Mouse (Mus musculus) midbrain, embryonic 14.5 days (tissue): Measurements from ENCODE around the gene Neurod1. TPM values are rescaled to one million over a fixed set of nuclear protein-coding genes. Genes with fewer than 3 reads are reported as not detected.

ENCODE experiments used
- ATAC-seq: fragments of 200-750 bp; cut with Nextera tagmentation; 2 replicates; pipeline ENCODE4 v1.8.0; 2017; ENCODE audit warnings: moderate number of reproducible peaks, moderate library complexity; ENCODE audit not compliant: low FRiP score, low TSS enrichment
- DNase-seq: peaks from one replicate; pipeline ENCODE4 v3.0.0-alpha.2; 2015
- H3K27ac ChIP-seq: fragments of 300-500 bp; sonication (generic); replicated peaks from 2 replicates; pipeline ENCODE4 v1.5.1; 2014; ENCODE audit warnings: mild to moderate bottlenecking, low read depth, low read length, moderate library complexity
- H3K27me3 ChIP-seq: fragments of 300-500 bp; sonication (generic); 2 replicates; pipeline ENCODE4 v1.6.1; 2014; ENCODE audit warnings: low read length, control low read depth, mixed read lengths; ENCODE audit not compliant: control insufficient read depth, insufficient read depth
- H3K36me3 ChIP-seq: fragments of 300-500 bp; sonication (generic); 2 replicates; pipeline ENCODE4 v1.6.1; 2014; ENCODE audit warnings: low read length, control low read depth; ENCODE audit not compliant: control insufficient read depth, insufficient read depth
- H3K4me1 ChIP-seq: fragments of 300-500 bp; sonication (generic); 2 replicates; pipeline ENCODE4 v1.6.1; 2014; ENCODE audit warnings: mild to moderate bottlenecking, antibody characterized with exemption, low read length, control low read depth; ENCODE audit not compliant: control insufficient read depth, insufficient read depth
- H3K4me2 ChIP-seq: fragments of 300-500 bp; sonication (generic); 2 replicates; pipeline ENCODE4 v1.6.1; 2014; ENCODE audit warnings: mild to moderate bottlenecking, low read length, moderate library complexity
- H3K4me3 ChIP-seq: fragments of 300-500 bp; sonication (generic); replicated peaks from 2 replicates; pipeline ENCODE4 v1.5.1; 2014; ENCODE audit warnings: low read depth, low read length
- H3K9ac ChIP-seq: fragments of 300-500 bp; sonication (generic); replicated peaks from 2 replicates; pipeline ENCODE4 v1.6.1; 2014; ENCODE audit warnings: mild to moderate bottlenecking, low read length, moderate library complexity
- H3K9me3 ChIP-seq: fragments of 300-500 bp; sonication (generic); 2 replicates; pipeline ENCODE4 v1.6.1; 2016; ENCODE audit warnings: low read length, control low read depth, mixed read lengths; ENCODE audit not compliant: control insufficient read depth
- WGBS: fragments of 180-500 bp; shearing (Covaris S2); extraction: QIAGEN DNeasy Blood & Tissue Kit; methylation state at CpG from one replicate; pipeline ENCODE4 v1.1.7; 2014; 5-methylcytosine and 5-hydroxymethylcytosine counted together
- polyA plus RNA-seq: library from polyadenylated mRNA; unstranded; fragments of >200 nt; fragmentation: Nextera tagmentation; extraction: Ambion mirVana; gene quantifications from 2 replicates; pipeline ENCODE4 v1.2.1, GENCODE M21; 2014

Neurod1 gene
- polyA plus RNA-seq, 1 experiment from 2014 or later, result 37.0 TPM

- Histone ChIP-seq H3K27ac (peak overlapping the region; percentile 71), H3K27me3 (peaks cover 23% of the 10 kb centered on the region), H3K4me3 (0 out of 2 replicates have a peak overlapping the region, but pooled peaks have one; percentile 7), H3K4me1 (peaks cover 17% of the 10 kb centered on the region), H3K4me2 (peak overlapping the region; percentile 51), H3K36me3 (no peaks in the 10 kb centered on the region), H3K9me3 (no peaks in the 10 kb centered on the region), H3K9ac (peak overlapping the region; percentile 29)
- ATAC-seq, result no peak
- WGBS, result 2% methylated on average over 44 of the region's 44 CpGs
- peak; percentile 77 for DNase-seq
Measured at GRCm38 (mm10) chr2:79459061-79460045, 2.8 kb upstream of the Neurod1 start.

GRCm38 (mm10) chr2:79457932-79458331, 1.4 kb upstream of the Neurod1 start:
- 23% methylated on average over 3 of the region's 3 CpGs for WGBS
- Histone ChIP-seq H3K4me1 (peaks cover 17% of the 10 kb centered on the region), H3K27me3 (peaks cover 15% of the 10 kb centered on the region), H3K27ac (no peak overlapping the region), H3K9me3 (no peaks in the 10 kb centered on the region), H3K9ac (no peak overlapping the region), H3K36me3 (no peaks in the 10 kb centered on the region), H3K4me2 (no peak overlapping the region), H3K4me3 (no peak overlapping the region)
- peak; percentile 19 for DNase-seq
- no peak for ATAC-seq

- Histone ChIP-seq H3K27ac (peak overlapping the region; percentile 33; the same call in 1 of the 2 replicates), H3K9me3 (no peaks in the 10 kb centered on the region), H3K4me3 (0 out of 2 replicates have a peak overlapping the region, but pooled peaks have one; percentile 47), H3K9ac (no peak overlapping the region), H3K4me2 (no peak overlapping the region), H3K27me3 (peaks cover 15% of the 10 kb centered on the region), H3K36me3 (no peaks in the 10 kb centered on the region), H3K4me1 (peaks cover 17% of the 10 kb centered on the region)
- WGBS, result 56% methylated on average over 3 of the region's 3 CpGs
- DNase-seq (no peak), ATAC-seq (no peak)
Measured at GRCm38 (mm10) chr2:79457434-79457833, 883 bp upstream of the Neurod1 start.

- no peaks in the 10 kb centered on the region for H3K9me3 ChIP-seq
- ATAC-seq (no peak), DNase-seq (peak; percentile 49)
- peak overlapping the region; percentile 47 for H3K4me3 ChIP-seq
- peaks cover 11% of the 10 kb centered on the region for H3K27me3 ChIP-seq
- no peaks in the 10 kb centered on the region for H3K36me3 ChIP-seq
- 1% methylated on average over 10 of the region's 10 CpGs for WGBS
- H3K27ac ChIP-seq, result peak overlapping the region; percentile 47
- H3K4me1 ChIP-seq, result peaks cover 17% of the 10 kb centered on the region
- H3K9ac ChIP-seq, result peak overlapping the region; percentile 68; the same call in 1 of the 2 replicates
- H3K4me2 ChIP-seq, result peak overlapping the region; percentile 71
Measured at GRCm38 (mm10) chr2:79455646-79456045, 905 bp downstream of the Neurod1 start.

- ATAC-seq (no peak), DNase-seq (peak; percentile 47)
- Histone ChIP-seq H3K9ac (peak overlapping the region; percentile 68), H3K36me3 (no peaks in the 10 kb centered on the region), H3K27ac (peak overlapping the region; percentile 85), H3K27me3 (peaks cover 11% of the 10 kb centered on the region), H3K9me3 (no peaks in the 10 kb centered on the region), H3K4me2 (peak overlapping the region; percentile 71), H3K4me1 (peaks cover 17% of the 10 kb centered on the region), H3K4me3 (peak overlapping the region; percentile 47)
- 8% methylated on average over 15 of the region's 15 CpGs for WGBS
Measured at GRCm38 (mm10) chr2:79454786-79455446, 1.6 kb downstream of the Neurod1 start.

- H3K4me2 ChIP-seq, result peak overlapping the region; percentile 71
- peaks cover 9% of the 10 kb centered on the region for H3K4me1 ChIP-seq
- no peaks in the 10 kb centered on the region for H3K9me3 ChIP-seq
- H3K27ac ChIP-seq, result peak overlapping the region; percentile 85
- peak overlapping the region; percentile 68 for H3K9ac ChIP-seq
- no peaks in the 10 kb centered on the region for H3K36me3 ChIP-seq
- ATAC-seq (no peak), DNase-seq (peak; percentile 80)
- H3K4me3 ChIP-seq, result peak overlapping the region; percentile 47
- peaks cover 11% of the 10 kb centered on the region for H3K27me3 ChIP-seq
- WGBS, result 2% methylated on average over 55 of the region's 55 CpGs
Measured at GRCm38 (mm10) chr2:79453901-79454781, 2.4 kb downstream of the Neurod1 start.

- H3K27ac ChIP-seq, result no peak overlapping the region
- DNase-seq (no peak), ATAC-seq (no peak)
- 0 out of 2 replicates have a peak overlapping the region, but pooled peaks have one; percentile 0 for H3K4me2 ChIP-seq
- H3K27me3 ChIP-seq, result no peaks in the 10 kb centered on the region; the same call in 1 of the 2 replicates
- no peak overlapping the region for H3K4me3 ChIP-seq
- H3K36me3 ChIP-seq, result no peaks in the 10 kb centered on the region
- 37% methylated on average over 5 of the region's 5 CpGs for WGBS
- H3K4me1 ChIP-seq, result no peaks in the 10 kb centered on the region
- no peaks in the 10 kb centered on the region for H3K9me3 ChIP-seq
- no peak overlapping the region for H3K9ac ChIP-seq
Measured at GRCm38 (mm10) chr2:79451438-79451837, 5.1 kb downstream of the Neurod1 start.
